Mouse (Mus musculus): ENCODE results near the gene Fbxl15.

The Fbxl15 gene

GRCm38 (mm10) chr19:46344710-46345419 lies 16.9 kb downstream of the Fbxl15 start:
- in situ Hi-C loops (cut with MboI, MseI): no loop called here

GRCm38 (mm10) chr19:46347146-46347545 lies 19.2 kb downstream of the Fbxl15 start:
- in situ Hi-C loops (cut with MboI, MseI): no loop called here

- in situ Hi-C loops (cut with MboI, MseI): no loop called here
Measured at GRCm38 (mm10) chr19:46347936-46348668, 20.1 kb downstream of the Fbxl15 start.

- in situ Hi-C loops (cut with MboI, MseI): no loop called here
Measured at GRCm38 (mm10) chr19:46348761-46349458, 20.9 kb downstream of the Fbxl15 start.

- in situ Hi-C loops (cut with MboI, MseI): no loop called here
Measured at GRCm38 (mm10) chr19:46349550-46349949, 21.6 kb downstream of the Fbxl15 start.

- in situ Hi-C loops (cut with MboI, MseI): no loop called here
Measured at GRCm38 (mm10) chr19:46350168-46350932, 22.4 kb downstream of the Fbxl15 start, which contains the start of gene 2310034G01Rik. 2310034G01Rik (minus strand) TSS chr19:46350302.

GRCm38 (mm10) chr19:46356701-46357138 lies 28.7 kb downstream of the Fbxl15 start:
- in situ Hi-C loops (cut with MboI, MseI): no loop called here

GRCm38 (mm10) chr19:46357344-46358280 lies 29.6 kb downstream of the Fbxl15 start:
- in situ Hi-C loops (cut with MboI, MseI): no loop called here

- in situ Hi-C loops (cut with MboI, MseI): no loop called here
Measured at GRCm38 (mm10) chr19:46358381-46358780, 30.4 kb downstream of the Fbxl15 start.

GRCm38 (mm10) chr19:46362104-46362503 lies 34.1 kb downstream of the Fbxl15 start:
- in situ Hi-C loops (cut with MboI, MseI): loop anchor here (10.0 kb wide), 1 partner anchor 63 kb away; no protein-coding TSS in a partner anchor

GRCm38 (mm10) chr19:46363294-46364009 lies 35.5 kb downstream of the Fbxl15 start:
- in situ Hi-C loops (cut with MboI, MseI): loop anchor here (10.0 kb wide), 1 partner anchor 61 kb away; no protein-coding TSS in a partner anchor

- in situ Hi-C loops (cut with MboI, MseI): loop anchor here (10.0 kb wide), 1 partner anchor 57 kb away; no protein-coding TSS in a partner anchor
Measured at GRCm38 (mm10) chr19:46367798-46368590, 40.0 kb downstream of the Fbxl15 start.

GRCm38 (mm10) chr19:46369204-46369603 lies 41.2 kb downstream of the Fbxl15 start:
- in situ Hi-C loops (cut with MboI, MseI): loop anchor here (10.0 kb wide), 1 partner anchor 56 kb away; no protein-coding TSS in a partner anchor

- in situ Hi-C loops (cut with MboI, MseI): no loop called here
Measured at GRCm38 (mm10) chr19:46374477-46375088, 46.6 kb downstream of the Fbxl15 start.

GRCm38 (mm10) chr19:46375489-46375888 lies 47.5 kb downstream of the Fbxl15 start:
- in situ Hi-C loops (cut with MboI, MseI): no loop called here

- in situ Hi-C loops (cut with MboI, MseI): no loop called here
Measured at GRCm38 (mm10) chr19:46375891-46376290, 47.9 kb downstream of the Fbxl15 start.
